Mouse (Mus musculus): ENCODE results near the gene Zfhx3.

Zfhx3 gene

GRCm38 (mm10) chr8:108760745-108761144 lies 818.3 kb downstream of the Zfhx3 start:
- DNase-seq = no peak

DNA sequence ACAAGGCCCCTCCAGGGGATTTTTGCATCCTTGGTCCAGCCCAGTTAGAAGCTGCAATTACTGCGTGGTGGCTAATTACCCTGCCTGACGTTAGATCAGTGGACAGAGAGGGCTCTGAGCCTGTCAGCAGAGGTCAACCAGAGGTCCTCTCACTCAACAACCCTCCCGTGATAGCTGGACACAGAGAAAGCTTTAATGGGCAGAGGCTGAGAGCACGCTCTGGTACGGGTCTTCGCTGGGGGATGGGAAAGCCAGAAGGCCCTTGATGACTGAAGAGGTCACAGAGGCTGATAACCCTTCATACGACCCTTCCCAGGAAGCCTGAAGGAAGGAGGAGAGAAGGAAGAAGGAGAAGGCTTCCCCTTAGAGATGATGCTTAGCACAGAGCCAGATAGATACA lies 820.1 kb downstream of the Zfhx3 start:
- DNase-seq = no peak

DNA sequence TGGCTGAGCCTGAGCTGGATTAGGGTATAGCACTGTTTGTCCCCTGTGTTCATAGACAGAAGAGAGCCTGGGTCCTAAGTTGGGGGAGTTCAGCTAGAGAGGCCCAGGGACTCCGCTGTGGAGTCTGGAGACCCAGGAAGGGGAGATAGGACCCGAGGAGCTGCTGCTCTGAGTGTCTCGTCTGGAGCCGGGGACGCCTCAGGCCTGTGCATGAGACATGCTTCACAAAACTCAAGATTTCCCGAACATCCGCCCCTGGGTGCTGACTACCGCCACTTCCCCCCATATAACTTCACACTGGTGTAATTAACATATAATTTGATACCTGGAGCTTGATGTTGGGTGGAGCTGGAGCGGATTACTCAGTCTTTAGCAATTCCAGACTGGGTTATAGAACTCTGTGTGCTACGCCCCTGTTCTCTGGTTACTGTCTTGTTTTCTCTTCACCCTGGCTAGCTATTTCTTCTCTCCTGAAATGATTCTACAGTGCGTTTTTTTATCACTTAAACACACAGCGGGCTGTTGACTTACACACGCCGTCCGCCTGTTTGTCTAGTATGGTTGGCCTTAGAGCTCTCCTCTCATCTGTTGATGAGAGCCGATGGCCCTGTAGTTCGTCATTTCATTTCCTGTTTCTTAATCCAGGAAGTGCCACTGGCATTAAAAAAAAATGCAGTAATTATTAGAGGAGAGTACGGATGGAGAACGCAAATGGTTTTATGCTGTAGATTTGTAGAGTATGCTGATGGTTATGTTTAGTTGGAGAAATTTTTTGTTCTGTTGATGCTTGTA lies 822.2 kb downstream of the Zfhx3 start:
- DNase-seq = peak in 1 of 2 experiments; percentile 27

- no peak for DNase-seq
Measured at GRCm38 (mm10) chr8:108766102-108766501, 823.7 kb downstream of the Zfhx3 start.

DNA sequence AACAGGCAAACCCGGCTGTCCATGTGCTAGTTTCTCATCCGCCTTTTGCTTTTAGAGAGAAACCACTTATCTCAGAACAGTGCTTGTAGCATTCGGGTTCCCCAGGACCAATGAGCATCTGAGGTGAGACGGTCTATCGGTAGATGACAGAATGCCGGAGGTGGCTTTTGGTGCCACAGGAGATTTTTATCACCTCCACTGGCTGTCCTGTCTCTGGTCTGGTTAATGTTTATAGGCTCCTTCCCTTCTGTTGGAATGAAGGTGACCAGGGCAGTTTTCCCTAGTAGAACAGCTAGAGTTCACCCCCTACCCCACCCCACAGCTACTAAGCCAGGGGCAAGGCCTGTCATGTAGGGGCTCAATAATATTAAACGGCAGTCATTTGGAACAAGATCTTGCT lies 825.6 kb downstream of the Zfhx3 start:
- no peak for DNase-seq

GRCm38 (mm10) chr8:108770334-108770733 lies 827.9 kb downstream of the Zfhx3 start:
- DNase-seq = no peak

DNA sequence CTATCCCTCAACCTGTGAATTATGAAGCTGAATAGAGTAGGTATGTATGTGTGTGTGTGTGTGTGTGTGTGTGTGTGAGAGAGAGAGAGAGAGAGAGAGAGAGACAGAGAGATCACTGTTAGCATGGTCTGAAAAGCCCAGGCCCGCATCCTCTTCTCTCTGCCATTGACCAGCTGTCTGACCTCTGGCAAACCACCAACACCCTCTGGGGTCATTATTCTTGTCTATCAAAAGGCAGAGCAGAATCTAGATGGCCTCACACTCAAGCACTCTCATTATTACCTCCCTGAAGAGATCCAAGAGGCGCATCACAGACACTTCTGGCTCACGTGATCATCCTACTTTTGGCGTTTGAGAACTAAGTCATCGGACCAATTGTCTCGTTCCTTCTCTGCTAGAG lies 831.0 kb downstream of the Zfhx3 start:
- DNase-seq = no peak

DNA sequence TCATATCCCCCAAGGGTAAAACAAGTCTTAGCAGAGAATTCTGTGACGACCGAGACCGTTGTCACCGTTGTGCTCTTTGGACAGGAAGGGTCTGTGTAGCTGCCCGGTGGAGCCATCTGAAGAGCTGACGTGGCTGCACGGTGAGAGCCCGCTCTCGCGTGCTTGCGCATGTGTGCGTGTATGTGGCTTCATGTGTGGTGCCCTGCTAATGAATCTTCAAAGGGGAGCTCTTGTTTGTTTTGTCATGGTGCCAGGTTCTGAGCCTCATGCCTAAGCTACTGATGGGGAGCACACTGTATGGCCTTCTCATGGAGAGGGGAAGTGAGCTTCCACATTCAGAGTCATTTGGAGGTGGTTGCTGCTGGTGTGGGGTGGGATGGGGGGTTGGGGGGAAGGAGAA lies 835.6 kb downstream of the Zfhx3 start:
- DNase-seq = no peak

DNA sequence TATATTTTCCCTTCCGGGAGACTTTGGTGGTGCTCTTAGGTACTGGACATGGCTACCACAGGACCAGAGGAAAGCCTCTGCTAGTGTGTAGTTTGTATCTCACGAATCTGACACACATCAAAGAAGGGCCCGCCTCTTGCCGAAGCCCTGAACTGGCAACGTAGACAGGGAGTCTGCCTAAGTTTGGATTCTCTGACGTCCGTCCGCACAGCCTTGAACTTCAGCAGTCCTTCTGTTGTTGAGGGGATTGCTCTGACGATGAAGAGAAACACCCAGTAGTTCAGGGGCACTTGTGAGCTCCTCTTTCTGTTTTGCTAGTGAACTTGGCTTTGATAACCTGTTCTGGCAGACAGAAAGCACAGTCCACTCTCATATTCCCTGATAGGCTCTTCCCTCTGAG lies 836.1 kb downstream of the Zfhx3 start:
- DNase-seq = no peak

- no peak for DNase-seq
Measured at GRCm38 (mm10) chr8:108780766-108781165, 838.3 kb downstream of the Zfhx3 start.

- no peak for DNase-seq
Measured at GRCm38 (mm10) chr8:108781192-108781591, 838.7 kb downstream of the Zfhx3 start.

DNA sequence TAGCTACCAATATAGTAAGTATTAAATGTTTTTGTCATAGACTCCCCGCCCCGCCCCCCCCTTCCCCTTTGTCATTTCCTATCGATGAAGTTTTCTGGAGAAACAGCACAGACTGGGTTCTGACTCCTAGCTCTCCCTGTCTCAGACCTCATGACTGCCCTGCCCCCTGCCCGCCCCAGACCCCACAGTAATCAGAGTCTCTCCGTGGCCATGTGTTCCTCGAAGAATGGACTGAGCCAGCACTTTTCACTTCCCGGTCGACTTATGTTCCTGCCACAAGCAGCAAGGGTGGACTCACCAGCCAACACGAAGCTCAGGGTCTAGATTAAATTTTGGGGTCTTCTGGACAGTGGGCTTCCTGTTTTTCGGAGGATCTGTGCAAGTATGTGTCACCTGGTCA lies 840.7 kb downstream of the Zfhx3 start:
- DNase-seq = no peak

DNA sequence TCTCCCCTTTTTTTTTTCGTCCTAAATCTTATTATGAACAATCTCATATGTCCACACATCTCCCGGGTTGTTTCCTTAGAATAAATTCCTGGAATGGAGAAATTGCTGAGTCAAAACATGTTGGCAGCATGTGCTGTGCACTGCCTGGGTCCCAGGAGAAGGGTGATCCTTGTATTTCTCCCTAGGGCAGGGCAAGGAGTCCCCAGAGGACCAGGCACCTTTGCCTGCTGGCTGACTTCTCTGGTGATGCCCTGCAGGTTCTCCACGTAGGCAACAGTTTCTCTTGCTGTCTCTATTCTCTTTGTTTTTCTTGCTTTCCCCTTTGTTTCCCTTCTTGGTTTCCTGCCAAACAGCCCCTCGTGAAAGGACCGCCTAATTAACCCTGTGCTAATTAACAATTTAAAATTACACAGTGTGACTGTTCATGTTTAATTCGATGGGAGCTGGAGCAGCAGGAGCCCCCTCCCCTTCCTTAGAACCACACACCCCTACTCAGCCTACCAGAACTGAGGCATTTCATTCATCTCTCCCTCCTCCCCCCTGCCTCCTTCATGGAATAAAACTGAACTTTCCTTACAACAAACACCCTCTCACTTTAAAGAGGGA lies 845.8 kb downstream of the Zfhx3 start:
- DNase-seq = no peak

DNA sequence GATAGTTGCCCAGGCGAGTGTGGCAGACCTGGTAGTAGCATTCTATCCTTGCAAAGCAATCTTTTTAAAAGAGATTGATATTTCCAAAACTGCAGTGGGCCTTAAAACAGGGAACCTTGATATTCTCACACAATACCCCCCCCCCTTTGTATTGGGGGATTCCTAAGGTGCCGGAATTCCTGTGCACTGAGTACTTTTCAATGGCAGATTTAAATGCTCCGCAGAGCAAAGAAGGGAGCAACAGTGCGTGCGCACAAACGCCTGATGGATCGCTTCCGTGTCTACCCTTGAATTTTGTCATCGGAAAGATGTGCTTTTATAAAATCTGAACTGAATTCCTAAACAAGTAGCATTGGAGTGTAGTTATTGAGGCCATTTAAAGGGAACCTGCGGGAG lies 846.3 kb downstream of the Zfhx3 start:
- no peak for DNase-seq

DNA sequence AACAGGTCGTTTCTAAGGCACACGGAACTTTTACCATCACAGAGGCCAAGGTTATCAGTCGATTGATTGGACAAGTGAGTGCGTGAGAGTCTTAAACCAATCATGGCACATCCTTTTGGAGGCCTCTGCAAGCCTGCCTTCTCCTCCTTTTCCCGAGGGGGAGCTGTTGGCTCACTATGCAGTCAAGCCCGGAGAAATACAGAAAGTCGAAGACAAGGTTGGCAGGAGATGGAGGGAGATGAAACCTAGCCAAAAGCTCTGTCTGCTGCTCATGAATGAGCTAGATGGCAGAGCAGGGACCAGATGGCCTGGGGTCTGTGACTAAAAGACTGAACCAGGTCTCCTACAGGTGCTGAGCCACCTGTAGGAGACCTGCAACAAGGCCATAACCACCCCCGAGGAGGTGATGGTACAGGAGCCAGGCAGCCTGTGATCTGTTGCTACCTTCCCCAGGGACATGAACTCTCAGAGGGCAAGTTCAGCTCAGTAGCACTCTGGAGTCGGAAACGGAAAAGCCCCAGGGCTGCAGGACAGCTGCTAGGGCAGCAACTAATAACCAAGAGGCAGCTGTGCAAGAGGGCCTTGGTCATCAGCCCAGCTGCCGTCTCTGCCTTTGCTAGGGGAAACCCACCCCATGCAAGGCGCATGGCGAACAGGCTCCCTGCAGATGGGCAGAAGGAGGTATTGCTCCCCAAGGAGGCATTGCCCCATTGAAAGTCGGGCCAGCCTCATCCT lies 848.3 kb downstream of the Zfhx3 start:
- peak; percentile 23 to 39 for DNase-seq

DNA sequence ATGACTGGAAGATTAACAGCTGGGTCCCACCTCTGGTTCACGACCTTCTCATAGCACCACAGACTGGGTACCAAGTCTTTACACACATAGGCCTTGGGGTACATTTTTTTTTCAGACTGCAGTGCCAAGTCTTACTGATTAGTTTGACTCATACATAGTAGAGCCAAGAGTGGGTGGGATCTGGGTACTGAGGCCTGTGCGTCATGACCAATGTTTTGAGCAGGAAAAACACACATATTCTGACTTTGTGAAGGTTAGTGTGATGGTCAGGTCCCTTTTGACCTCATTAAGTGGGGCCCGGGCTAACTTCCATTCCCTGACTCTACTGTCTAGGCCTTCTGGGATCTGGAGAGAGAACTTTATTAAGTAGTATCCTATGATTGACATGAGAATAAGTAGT lies 853.6 kb downstream of the Zfhx3 start:
- DNase-seq = no peak

- DNase-seq = no peak
Measured at GRCm38 (mm10) chr8:108796882-108797281, 854.4 kb downstream of the Zfhx3 start.

DNA sequence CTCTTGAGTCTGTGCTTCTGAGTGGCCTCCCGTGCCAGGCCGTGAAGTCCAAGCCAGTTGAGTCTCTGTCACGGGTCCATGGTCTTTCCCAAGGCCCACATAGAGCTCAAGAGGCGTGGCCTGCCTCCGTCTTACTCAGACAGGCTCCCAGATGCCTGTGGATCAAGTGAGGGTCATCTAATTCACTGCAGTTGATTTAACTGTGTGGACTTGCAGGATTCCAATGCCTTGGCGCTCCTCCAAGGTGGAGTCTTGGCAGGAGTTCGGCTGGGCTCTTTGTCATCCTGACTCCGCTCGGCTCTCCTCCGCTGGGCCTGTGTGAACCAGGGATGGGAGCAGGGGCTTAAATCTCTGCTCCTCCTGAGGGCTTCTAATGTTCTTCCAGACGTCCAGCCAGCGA lies 855.6 kb downstream of the Zfhx3 start:
- DNase-seq = peak; percentile 82 to 84

DNA sequence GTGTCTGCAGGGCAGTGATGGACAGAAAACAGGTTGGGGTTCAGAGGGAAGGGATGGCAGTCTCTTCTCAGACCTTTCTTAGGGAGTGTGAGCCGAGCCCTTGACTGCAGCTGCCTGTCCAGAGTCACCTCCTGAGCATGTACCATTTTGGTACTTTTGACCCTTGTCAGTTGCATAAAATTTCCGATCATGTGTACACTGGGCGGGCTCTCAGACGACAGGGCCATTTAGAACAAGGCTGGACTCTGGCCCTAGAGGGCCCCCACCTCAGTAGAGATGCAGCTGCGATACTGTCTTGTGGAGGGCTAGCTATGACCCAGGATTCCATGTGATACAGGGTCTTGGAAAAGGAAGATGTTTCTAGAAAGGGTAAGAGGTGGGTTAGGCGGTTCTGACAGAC lies 856.8 kb downstream of the Zfhx3 start:
- DNase-seq = no peak

DNA sequence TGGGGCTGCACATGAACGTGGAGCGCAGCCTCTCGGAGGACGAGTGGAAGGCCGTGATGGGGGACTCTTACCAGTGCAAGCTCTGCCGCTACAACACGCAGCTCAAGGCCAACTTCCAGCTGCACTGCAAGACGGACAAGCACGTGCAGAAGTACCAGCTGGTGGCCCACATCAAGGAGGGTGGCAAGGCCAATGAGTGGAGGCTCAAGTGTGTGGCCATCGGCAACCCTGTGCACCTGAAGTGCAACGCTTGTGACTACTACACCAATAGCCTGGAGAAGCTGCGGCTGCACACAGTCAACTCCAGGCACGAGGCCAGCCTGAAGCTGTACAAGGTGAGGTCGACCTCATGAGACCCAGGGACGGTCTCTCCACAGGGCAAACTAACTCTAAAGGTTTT lies 857.9 kb downstream of the Zfhx3 start:
- no peak for DNase-seq

GRCm38 (mm10) chr8:108803017-108803416 lies 860.6 kb downstream of the Zfhx3 start:
- DNase-seq = no peak

GRCm38 (mm10) chr8:108811694-108812093 lies 869.2 kb downstream of the Zfhx3 start:
- no peak for DNase-seq

DNA sequence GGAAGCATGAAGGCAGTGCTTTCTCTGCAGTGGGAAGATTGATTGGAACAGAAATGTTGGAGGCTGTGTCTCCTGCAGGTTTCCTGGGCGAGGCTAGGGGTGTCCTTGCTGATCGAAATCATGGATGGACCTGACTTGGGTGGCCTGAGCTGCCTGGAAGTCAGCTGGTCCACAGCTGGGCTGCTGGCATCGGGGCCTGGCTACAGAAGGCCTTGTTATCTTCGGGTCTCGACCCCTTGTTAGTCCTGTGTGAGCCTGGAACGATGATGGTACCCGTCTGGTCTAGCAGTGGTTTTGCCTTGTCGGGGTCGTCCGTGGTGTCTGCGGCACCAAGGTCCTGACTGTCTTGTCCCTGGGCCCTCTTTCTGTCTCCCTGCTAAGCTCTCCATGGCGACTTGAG lies 870.9 kb downstream of the Zfhx3 start:
- no peak for DNase-seq

DNA sequence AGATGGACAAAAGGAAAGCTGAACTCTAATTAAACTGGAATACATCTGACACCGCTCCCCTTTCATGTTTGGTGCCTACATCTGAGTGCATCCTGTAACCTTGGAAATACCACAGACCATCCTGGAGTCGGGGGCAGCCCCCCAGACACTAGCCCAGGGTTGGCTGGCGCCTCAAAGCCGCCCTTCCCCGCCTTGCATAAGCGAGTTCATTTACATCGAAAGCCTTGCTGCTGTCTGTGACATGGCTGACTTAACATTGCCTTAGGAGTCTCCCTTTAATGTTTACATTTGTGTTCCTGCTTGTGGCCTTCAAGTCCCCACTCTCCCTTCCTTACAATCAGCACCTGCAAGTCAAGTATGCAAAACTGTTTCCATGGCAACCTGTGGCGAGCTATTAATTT lies 876.8 kb downstream of the Zfhx3 start:
- DNase-seq = peak in 1 of 2 experiments; percentile 32

All from lung, adult 18-20 months (tissue).